Mouse (Mus musculus): ENCODE results near the gene Timp2.
"Not testable (repeated sequence)": the region's sequence is repeated elsewhere in the genome, so short reads cannot be mapped to it uniquely, and the experiment has no call there.

Timp2 gene

DNA sequence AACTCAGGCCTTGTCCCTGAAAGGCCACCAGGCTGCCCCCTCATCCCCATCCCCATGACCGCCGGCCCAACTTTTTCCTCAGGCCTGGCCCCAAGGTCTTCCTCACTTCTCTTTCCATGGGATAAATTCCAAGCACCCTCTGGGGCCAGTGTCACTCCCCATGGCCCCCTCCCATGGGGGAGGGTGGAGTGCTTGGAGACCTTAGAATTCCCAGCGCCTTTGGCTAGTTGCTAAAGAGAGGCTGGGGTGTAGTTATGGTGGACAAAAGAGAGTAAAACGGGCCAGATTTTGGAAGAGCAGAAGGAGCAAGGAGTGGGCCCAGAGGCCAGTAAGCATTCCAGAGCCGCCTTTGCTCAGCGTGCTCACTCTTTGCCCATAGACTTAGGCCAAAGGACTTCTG lies at the start of gene Timp2:
Gene Timp2, minus strand, starts transcription at position 101 of the 400 bp plus-strand sequence.
- peak; percentile 36 for DNase-seq (ENCODE audit: low read depth, low spot score)

DNA sequence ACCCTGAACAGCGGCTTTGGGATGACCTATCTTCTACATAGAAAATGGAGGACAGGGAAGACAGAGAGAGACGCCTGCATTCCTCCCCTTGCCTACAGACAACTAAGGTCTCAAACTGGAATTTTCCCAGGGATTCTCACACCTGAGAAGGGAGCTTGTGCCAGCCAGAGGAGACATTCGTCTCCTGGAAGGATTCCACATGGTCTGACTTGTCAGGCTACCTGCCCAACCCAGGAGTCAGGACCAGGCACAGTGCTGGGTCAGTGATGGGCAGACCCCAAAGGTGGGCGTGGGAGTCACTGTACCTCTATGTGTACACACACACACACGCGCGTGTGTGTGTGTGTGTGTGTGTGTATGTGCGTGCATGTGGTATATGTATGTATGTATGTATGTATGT lies 49.8 kb upstream of the Timp2 start:
- no peak for DNase-seq (ENCODE audit: low read depth, low spot score)

DNA sequence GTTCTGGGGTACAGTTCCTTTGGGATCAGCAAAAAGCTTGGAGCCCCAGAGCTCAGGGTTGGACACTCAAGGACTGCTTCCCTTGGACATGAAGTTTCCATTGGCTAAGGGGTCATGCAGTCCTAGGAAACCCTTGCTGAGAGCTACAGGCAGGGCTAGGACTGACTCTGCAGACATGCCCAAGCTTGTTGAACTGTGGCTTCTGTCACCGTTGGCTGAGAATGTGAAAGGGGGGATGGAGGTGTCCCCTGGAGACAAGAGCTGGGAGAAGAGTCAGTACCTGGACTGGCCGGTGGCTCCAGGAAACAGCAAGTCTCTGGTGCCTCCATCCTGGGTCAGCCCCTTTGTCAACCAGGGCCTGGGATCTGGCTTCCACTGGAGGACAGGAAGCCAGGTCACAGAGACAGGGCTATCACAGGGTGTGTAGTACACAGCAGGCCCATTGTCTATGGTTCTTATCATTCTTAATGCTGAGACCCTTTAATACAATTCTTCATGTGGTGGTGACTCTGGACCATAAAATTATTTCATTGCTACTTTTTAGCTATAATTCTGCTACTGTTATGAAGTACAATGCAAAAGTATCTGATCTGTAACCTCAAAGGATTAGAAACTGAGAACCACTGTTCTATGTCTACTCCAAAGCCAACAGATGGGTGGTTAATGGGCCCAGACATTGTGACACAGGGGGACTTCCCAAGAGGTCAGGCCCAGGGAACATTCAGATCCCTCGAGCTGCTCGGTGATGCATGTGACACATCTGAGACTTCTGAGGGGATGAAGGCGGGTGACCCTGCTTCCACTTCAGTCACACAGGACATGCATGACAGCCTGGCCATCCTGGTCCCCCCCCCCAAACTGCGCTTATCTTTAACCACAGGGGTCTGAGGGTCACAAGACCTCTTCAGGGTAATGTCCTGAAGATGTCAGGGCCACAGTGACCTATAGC lies 48.7 kb upstream of the Timp2 start:
- DNase-seq (ENCODE audit: low read depth, low spot score): no peak

DNA sequence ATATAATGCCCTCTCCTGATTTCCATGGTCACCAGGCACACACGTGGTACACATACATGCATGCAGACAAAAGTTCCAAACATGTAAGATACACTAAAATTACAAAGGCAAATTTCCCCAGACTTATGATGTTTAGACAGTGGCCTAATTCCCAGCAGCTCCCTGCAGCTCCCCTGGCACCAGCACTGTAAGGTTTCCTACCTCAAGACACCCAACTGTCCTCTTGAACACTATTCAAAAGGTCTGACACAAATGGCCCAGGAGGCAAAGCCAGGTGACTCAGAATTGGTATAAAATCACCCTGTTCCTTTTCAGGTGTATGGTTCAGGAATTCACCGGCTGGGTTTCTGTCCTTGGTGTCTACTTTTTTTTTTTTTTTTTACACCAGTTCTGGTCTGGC lies 47.6 kb upstream of the Timp2 start:
- DNase-seq (ENCODE audit: low read depth, low spot score): no peak

DNA sequence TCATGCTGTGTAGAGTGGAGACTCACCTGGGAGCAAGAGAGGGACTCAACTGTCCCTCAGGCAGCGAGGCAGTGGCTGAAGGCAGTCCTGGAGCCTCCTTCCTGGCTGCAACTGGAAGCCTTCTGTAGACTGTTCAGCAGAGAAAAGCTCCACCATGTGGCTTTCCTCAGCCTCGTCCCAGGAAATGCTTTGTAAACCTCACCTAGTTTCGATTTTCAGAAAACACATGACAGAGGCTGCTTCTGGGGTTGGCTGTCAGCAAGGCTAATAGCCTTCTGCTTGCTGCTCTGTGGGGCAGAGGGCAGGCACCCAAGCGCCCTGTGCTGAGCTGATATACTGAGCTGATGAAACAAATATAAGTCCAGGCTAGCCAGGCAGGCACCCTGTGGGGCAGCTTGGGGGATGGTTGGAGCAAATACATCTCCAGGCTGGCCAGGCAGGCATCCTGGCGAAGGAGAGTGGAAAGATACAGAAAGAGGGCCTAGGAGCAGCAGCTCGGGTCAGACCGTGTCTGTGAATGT lies 46.3 kb upstream of the Timp2 start, which contains the start of gene Lgals3bp:
Gene Lgals3bp, minus strand, starts transcription at position 333 of the 521 bp plus-strand sequence.
- DNase-seq (ENCODE audit: low read depth, low spot score): peak; percentile 94

DNA sequence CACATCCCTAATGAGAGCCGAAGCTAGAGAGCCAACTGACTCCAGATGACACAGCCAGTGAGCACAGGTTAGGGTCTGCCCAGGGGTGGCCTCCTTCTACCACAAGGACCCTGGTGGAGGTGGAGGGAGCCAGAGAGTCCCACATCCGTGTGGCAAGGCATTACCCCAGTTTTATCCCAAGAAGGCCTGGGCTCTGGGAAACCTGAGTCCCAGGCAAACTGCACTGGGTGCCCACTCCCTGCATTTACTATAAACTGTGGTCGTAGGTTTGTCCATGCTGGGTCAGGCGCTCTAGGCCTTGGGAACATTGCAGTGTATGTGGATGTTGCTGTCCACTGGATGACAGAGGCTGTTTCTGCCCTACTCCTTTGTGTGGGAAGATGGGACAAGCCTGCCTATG lies 45.7 kb upstream of the Timp2 start:
- DNase-seq (ENCODE audit: low read depth, low spot score): no peak

DNA sequence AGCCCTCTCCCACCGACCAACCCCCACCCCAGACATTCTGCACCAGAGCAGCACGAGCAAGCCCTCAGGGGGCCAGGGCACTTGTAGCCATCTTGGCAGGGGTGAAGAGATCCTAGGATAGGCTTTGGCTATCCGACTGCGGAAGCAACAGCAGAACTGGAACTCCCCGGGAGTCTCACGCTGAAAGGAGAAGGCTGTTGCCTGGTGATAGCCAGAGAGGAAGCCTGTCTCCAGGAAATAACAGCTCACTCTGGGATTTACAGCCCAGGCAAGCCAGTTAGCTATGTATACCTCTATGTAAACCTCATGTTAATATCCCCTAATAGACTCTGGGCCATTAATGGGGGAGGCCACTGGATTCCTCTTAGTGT lies 45.0 kb upstream of the Timp2 start:
- no peak for DNase-seq (ENCODE audit: low read depth, low spot score)

DNA sequence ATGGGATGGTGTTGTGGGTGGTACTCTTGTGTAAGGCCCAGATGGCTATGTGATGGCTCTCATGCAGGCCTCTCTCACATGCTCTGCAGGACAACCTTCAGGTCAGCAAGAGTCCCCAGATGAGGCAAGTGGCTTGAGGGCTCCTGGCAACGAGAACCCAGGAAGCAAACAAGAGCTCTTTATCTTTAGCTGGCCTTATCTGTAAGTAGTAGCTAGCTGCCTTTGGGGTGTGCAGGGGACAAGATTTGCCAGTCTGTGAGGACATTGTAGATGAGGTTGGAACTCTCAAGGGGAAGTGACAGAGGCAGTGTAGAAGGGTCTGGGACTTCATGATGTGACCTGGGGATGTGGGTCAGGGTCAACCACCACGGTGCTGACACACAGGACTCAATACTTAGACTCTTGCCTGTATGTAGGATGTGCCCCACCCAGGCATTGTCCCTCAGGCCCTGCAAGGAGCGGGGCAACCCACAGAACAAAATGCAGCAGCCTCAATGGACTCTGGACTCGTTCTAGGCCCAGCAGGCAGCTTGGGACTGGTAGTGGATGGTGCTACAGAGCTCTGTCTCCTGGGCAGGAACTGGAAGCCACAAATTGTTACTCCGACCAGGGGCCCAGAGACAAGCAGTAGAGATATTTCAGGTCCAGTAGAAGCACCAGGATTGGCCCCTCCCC lies 44.5 kb upstream of the Timp2 start:
- DNase-seq (ENCODE audit: low read depth, low spot score): no peak

DNA sequence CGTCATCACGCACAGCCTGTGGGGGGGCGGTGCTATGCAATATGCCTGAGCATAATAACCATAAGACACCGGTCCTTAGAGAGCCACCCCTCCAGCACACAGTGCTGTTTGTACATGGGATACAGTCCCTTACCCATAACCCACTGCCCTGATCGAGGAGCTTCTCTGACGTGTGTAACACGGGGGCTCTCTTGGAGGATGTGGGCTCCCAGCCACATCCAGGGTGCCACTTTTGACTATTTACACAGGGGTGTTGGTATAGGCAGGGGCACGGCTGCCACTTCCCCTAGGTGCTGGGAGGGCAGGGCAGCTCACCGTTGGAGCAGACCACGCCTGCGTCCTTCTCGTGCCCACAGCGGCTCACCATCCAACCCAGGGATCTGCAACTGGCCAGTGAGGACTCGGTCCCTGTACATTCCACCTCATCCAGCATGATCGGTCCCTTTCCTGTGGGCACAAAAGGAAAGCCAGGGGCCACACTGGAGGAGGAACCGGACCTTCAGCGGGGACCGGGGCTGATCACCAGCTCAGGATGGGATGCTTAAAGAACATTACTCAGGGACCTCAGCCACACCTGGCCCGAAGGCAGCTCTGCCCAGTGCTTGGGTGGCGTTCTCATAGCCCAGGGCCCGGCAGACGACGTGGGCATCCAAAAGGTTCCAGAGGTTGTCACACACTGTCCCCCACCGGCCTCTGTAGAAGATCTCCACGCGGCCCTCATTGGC lies 42.4 kb upstream of the Timp2 start:
- no peak for DNase-seq (ENCODE audit: low read depth, low spot score)

DNA sequence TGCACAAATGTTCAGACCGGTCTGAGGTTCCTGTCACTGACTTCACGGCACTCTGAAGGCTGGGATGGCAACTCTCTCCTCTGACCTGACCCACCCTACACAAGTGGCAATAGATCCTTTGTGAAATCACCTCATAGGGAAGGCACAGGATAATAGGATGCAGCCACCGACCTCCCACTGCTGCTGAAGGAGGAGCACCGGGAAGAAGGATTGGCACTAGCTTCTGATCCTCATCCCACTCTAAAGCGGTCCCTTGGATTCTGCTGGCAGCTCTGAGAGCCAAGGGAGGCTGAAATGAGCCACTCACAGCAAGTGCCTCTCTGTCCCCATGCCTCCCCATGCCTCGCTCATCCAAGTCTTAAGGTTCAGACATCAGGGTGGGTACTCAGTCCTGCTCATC lies 39.0 kb upstream of the Timp2 start:
- no peak for DNase-seq (ENCODE audit: low read depth, low spot score)

DNA sequence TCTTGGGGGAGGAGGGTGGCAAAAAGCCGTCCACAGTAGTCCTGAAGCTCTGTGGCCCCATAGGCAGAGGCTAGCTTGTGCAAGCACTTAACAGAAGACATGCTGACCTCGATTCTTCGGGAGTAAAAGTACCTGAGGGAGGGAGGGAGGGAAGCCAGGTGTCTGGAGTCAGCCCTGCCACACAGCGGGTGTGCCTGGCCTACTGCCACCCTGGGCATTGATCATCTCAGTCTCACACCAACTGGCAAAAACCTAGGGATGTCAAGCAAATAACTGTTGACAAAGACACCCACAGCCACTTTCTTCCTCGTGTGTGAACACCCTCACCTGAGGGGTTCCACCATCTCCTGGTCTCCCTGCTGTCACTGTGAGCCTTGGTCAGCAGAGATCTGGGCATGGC lies 38.5 kb upstream of the Timp2 start:
- no peak for DNase-seq (ENCODE audit: low read depth, low spot score)

DNA sequence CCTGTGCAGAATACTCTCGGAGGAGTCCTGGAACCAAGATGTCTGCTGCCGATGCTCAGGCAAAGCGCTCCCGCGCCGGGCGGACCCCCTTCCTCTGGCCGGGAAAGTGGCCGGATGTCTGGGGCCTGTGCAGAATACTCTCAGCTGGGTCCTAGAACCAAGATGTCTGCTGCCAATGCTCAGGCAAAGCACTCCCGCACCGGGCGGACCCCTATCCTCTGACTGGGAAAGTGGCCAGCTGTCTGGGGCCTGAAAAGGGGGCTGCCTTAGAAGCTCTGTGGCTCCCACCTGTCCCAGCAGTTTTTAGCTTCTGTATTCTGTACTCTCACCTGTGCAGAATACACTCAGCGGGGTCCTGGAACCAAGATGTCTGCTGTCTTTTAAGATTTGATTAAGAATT lies 32.3 kb upstream of the Timp2 start:
- DNase-seq (ENCODE audit: low read depth, low spot score): not testable (repeated sequence)

DNA sequence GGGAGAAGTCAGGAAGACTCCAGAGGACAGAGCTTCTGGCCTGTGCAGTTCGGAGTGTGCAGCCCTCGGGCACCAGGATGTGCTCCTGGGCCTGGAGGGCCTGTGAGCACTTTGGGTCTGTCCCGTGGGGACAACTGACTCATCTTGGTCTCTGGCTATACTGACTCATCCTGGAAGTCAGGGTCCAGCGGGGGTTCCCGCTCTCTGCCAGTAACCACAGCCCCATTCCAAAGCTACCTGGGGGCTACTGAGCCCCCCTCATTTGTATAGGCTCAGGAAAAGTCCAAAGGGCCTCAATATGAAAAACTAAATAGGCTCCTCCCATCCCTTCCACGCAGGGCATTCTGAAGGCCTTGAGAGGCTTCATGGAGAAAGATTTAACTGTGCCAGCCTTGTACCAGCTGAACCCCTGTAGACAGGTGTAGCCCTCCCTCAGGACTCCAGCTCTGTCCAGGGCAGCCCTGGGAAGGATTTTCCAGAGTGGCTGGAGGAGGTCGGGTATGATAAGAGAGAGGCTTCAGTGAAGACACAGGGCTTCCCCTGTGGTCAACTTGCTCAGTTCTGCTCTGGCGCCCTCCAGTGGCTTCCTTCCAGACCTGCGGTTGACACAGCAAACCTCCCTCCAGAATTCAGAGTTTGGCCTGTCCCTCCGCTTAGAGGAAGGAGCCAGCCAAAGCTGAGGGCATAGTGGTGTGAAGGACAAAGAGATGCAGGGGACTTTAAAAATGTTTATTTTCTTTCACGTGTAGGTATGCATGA lies 23.9 kb upstream of the Timp2 start:
- peak; percentile 97 for DNase-seq (ENCODE audit: low read depth, low spot score)

DNA sequence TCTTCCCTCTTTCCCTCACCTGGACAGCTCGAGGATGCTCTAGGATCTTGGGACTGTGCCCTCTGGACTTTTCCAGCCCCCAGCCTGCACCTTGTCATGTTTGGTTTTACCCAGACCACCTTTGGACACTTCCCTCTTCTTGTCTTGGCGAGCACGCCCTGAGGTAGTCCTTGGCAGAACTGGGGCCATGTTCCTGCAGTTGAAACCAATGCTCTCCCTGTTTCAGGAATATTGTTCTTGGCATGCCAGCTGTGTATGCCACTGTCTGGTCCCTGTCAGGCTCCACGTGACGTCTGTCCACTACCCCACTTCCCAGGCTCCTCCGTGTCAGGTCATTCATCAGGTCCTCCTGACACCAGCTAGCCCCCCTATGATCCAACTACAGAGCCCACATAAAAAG lies 23.1 kb upstream of the Timp2 start:
- no peak for DNase-seq (ENCODE audit: low read depth, low spot score)

DNA sequence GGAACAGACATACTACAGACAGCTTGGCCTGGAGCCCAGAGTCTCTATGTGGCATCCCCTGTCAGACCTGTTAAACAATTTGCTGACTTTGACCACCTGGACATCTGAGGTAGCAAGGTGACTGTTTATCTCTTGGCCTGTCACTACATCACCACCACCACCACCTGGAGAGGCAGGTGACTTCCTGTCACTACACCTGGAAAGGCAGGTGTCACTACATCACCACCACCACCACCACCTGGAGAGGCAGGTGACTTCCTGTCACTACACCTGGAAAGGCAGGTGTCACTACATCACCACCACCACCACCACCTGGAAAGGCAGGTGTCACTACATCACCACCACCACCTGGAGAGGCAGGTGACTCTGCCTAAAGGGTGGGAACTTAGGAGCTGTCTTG lies 20.8 kb upstream of the Timp2 start:
- not testable (repeated sequence) for DNase-seq (ENCODE audit: low read depth, low spot score)

DNA sequence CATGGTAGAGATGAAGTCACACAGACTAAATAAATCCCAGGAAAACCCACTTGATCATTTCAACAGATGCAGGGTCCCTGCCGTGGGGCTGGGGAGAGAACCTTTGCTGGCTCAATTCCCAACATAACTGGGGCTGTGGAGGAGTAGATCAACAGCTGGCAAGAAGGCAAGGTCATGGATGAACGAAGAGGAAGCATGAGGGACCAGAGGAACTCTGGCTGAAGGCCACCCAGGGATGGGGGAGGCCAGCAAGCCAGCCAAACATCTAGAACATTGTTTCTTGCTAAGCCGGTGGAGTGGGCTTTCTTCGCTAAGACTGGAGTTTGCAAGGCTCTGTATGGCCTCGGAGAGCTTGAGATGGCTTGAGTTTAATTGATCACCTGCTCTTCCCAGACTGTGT lies 20.3 kb upstream of the Timp2 start:
- no peak for DNase-seq (ENCODE audit: low read depth, low spot score)

DNA sequence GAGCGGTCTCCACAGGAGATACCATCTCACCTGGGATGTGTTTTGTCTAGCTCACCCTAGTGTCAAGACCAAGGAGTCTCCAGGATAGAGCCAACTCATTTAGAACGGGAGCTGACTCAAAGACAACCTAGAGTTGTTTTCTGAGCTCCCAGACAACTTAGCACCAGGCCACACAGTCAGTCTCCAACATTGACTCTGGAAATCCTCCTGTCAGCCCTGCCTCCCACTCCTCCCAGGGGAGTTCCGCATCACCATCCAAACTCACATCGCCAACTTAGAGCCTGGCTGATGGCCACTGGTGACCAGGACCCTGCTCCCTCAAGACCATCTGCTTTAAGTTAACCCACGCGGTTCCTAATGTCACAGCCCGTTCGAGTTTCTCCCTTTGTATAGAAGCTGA lies 19.9 kb upstream of the Timp2 start:
- DNase-seq (ENCODE audit: low read depth, low spot score): no peak

DNA sequence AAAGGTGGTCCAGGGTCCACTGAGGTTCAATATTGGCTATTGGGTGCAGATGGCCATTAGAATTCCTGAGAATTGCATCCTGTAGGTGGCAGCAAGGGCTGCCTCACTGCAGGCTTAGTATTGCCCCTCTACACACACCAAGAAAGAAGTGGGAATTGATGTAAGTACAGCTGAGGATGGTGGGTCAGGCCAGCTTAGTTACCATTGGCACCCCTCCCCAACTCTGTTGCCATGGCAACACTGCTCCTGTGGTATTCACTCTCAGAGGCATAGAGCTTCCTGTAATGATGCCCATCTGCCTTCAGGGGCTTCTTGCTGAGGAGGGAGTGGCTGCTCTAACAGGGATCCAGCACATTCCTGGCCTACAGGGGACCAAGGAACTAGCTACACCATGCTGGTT lies 19.5 kb upstream of the Timp2 start:
- no peak for DNase-seq (ENCODE audit: low read depth, low spot score)

DNA sequence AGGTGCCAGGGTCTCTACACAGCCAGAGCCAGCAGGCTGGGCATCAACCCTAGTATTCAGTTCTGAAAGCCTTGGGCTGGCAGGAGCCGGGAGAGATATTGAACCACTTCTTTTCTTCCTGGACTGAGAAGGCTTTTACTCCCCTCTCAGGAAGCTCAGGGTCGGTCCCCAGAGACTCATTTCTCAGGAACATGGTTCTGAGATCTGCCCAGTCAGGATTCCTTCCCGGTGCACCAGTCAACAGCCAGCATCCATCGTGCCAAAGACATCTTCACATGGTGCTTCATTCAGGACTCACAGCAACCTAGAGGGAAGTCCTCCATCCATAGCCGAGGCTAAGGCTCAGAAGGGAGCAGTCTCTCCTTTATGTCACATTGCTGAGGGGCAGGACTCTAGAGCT lies 19.0 kb upstream of the Timp2 start:
- no peak for DNase-seq (ENCODE audit: low read depth, low spot score)

DNA sequence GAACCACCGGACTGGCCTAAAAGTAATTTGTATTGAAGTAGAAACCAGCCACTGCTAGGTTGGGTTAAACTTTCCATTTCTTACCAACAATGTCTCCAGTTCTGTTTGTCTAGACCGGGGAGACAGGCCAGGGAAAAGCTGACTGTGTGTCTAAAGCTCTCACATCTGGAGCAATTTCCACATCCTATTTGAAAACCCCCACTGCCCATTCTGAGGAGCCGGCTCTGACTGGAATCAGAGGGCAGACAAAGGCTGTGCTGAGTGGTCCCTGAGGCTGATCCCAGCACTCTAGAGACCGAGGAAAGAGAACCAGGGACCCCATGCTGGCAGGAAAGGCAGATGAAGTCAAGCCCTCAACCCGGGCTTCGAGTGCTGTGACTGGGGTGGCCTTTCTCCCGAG lies 17.1 kb upstream of the Timp2 start:
- peak; percentile 53 for DNase-seq (ENCODE audit: low read depth, low spot score)

DNA sequence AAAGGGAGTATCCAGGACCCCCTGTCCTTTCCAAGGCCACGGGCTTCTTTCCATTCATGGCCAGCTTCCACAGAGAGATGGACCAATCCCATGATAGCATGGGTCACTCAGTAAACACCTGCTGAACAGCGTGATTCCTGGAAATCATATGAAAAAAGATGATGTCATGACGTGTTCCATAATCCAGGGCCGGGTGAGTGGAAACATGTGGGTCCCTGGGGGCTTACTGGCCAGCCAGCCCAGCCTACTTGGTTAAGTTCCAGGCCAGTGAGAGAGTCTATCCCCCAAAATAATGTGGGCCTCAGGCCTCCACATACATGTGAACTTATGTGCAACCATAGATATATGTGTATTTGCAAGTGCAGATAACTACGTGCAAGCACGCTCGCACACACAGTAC lies 16.3 kb upstream of the Timp2 start:
- no peak for DNase-seq (ENCODE audit: low read depth, low spot score)
